Mouse (Mus musculus) common myeloid progenitor, adult 5-6 weeks (primary cell): ENCODE results near the gene Otoa. TPM values are rescaled to one million over a fixed set of nuclear protein-coding genes. Genes with fewer than 3 reads are reported as not detected.
A peak's percentile ranks its signal among the peaks of the same experiment; 100 is the strongest.

Experiments
- ATAC-seq: replicated peaks from 2 replicates; pipeline ENCODE4 v1.8.0; 2016; ENCODE audit warnings: low read depth, mild to moderate bottlenecking, moderate TSS enrichment, inconsistent platforms; ENCODE audit not compliant: poor library complexity, severe bottlenecking
- total RNA-seq: library from RNA; stranded (forward); fragments of 200-1000, 187-1606 nt; gene quantifications from 2 replicates; pipeline ENCODE4 v1.2.3, GENCODE M21; 2017

The Otoa gene
- total RNA-seq, 1 experiment from 2014 or later, result 1.2 TPM

- ATAC-seq, result no peak
Observed at GRCm38 (mm10) chr7:121077311-121077710, 4.1 kb upstream of the Otoa start.

- ATAC-seq, result peak; percentile 76
Observed at GRCm38 (mm10) chr7:121077829-121078228, 3.6 kb upstream of the Otoa start.

- ATAC-seq, result no peak
Observed at GRCm38 (mm10) chr7:121081816-121082215, 366 bp downstream of the Otoa start.

GRCm38 (mm10) chr7:121082949-121083513, 1.6 kb downstream of the Otoa start:
- ATAC-seq, result no peak

GRCm38 (mm10) chr7:121084840-121085453, 3.5 kb downstream of the Otoa start:
- no peak for ATAC-seq

- ATAC-seq, result no peak
Observed at GRCm38 (mm10) chr7:121085500-121085899, 4.0 kb downstream of the Otoa start.

GRCm38 (mm10) chr7:121088745-121089144, 7.3 kb downstream of the Otoa start:
- no peak for ATAC-seq

- ATAC-seq, result no peak
Observed at GRCm38 (mm10) chr7:121090748-121091147, 9.3 kb downstream of the Otoa start.

- ATAC-seq, result no peak
Observed at GRCm38 (mm10) chr7:121093026-121093425, 11.6 kb downstream of the Otoa start.

- ATAC-seq, result no peak
Observed at GRCm38 (mm10) chr7:121098614-121099389, 17.4 kb downstream of the Otoa start.

- ATAC-seq, result no peak
Observed at GRCm38 (mm10) chr7:121107851-121108250, 26.4 kb downstream of the Otoa start.

- ATAC-seq, result no peak
Observed at GRCm38 (mm10) chr7:121111321-121111720, 29.9 kb downstream of the Otoa start.

- no peak for ATAC-seq
Observed at GRCm38 (mm10) chr7:121111762-121112161, 30.3 kb downstream of the Otoa start.

GRCm38 (mm10) chr7:121120143-121120818, 38.8 kb downstream of the Otoa start:
- ATAC-seq, result peak; percentile 98

- no peak for ATAC-seq
Observed at GRCm38 (mm10) chr7:121130837-121131236, 49.4 kb downstream of the Otoa start.

- ATAC-seq, result no peak
Observed at GRCm38 (mm10) chr7:121141274-121141673, 59.8 kb downstream of the Otoa start.

GRCm38 (mm10) chr7:121150662-121151061, 69.2 kb downstream of the Otoa start:
- ATAC-seq, result no peak

- ATAC-seq, result no peak
Observed at GRCm38 (mm10) chr7:121152186-121152585, 70.7 kb downstream of the Otoa start.

GRCm38 (mm10) chr7:121165616-121166015, 84.2 kb downstream of the Otoa start:
- no peak for ATAC-seq

GRCm38 (mm10) chr7:121171888-121172287, 90.4 kb downstream of the Otoa start:
- no peak for ATAC-seq
